Mouse (Mus musculus) left cerebral cortex, adult 2 months (tissue): ENCODE measurements around the gene Pxdn. TPM values are rescaled to one million over a fixed set of nuclear protein-coding genes. Genes with fewer than 3 reads are reported as not detected.

Experiments used
- DNase-seq, 2 experiments: peaks; one replicate each; pipeline ENCODE4 v3.0.0; 2021 to 2022; ENCODE audit warnings: low spot score in 2 of 2, mixed read lengths in 1 of 2; ENCODE audit errors: extremely low spot score in 1 of 2
- H3K27ac ChIP-seq: fragments of 200-600 bp; 2 replicates; pipeline ENCODE4 v1.8.1; 2022
- H3K4me3 ChIP-seq: fragments of 200-600 bp; 2 replicates; pipeline ENCODE4 v1.8.1; 2022
- CTCF ChIP-seq: fragments of 200-600 bp; IDR thresholded peaks from 2 replicates; pipeline ENCODE4 v1.8.1; 2022; ENCODE audit warnings: antibody characterized with exemption, mild to moderate bottlenecking, moderate library complexity
- intact Hi-C: fragments of 180-260 bp; cut with DNase I; formaldehyde crosslinking; loops from one replicate; pipeline ENCODE4 v1.15.1; 2025
- long read RNA-seq, 2 experiments: library from polyadenylated mRNA; stranded (forward); transcript quantifications; one replicate each; pipeline ENCODE4 v2.0.0; 2021; ENCODE audit warnings: borderline mapping rate in 2 of 2
- total RNA-seq, 2 experiments: library from RNA; stranded (reverse); gene quantifications; 2 replicates each; pipeline ENCODE4 v1.2.3; 2021

The Pxdn gene
- total RNA-seq: 10 to 100 TPM; 51.7 to 61.5 TPM
- long read RNA-seq, experiment 1, full-length matches to known transcripts: 5 of 23 reads
- long read RNA-seq, experiment 1, partial matches to known transcripts: 9 of 23 reads
- long read RNA-seq, experiment 1, other reads (novel, unspliced or antisense): 9 of 23 reads
- long read RNA-seq, experiment 2, full-length matches to known transcripts: 3 of 21 reads
- long read RNA-seq, experiment 2, partial matches to known transcripts: 6 of 21 reads
- long read RNA-seq, experiment 2, other reads (novel, unspliced or antisense): 12 of 21 reads

DNA sequence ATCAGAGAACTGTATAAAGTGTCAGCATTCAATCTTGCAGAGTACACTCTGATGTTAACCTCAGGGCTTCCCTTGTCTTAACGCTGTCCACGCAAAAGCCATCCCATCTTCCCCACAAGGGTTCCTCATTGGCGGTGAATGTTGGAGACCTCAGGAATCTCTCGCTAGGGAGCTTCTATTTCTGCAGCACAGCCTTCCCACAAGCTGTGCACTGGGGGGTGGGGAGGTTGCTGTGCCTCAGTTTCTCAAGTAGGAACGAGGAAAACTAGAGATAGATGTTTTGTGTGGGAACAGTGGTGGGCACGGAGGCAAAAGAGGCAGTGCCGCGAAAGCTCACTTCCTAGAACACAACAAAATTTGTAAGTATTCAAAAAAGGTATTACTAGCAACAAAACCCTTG, at the start of gene Pxdn:
Pxdn (plus strand) TSS at position 301 of the 400 bp plus-strand sequence.
- intact Hi-C loops: no loop called here
- Histone ChIP-seq H3K4me3 (peak within 1 kb of the TSS; percentile 69), H3K27ac (peak within 1 kb of the TSS; percentile 92)
- TF ChIP-seq CTCF: no peak
- DNase-seq: no peak

DNA sequence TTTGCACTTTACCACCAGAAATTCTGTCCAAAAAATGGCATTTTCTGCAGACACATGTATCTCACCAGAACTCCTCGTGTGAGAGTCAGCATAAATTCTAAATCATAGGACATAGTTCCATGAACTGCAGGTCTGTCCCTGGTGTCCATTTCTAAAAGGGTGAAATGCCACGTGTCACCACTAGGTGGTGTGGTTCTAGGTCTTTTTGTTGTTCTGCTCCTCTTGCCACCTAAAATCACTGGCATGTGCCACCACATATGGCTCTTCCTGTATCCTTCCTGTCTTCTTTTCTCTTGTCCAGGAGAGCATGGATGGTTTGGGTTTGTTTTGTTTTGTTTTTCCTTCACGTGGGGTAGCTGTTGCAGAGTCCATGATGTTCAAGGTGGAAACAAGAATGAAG, 42.7 kb upstream of the Pxdn start:
- TF ChIP-seq CTCF: peak; percentile 86
- Histone ChIP-seq H3K27ac (no peak overlapping the region), H3K4me3 (no peak overlapping the region)
- DNase-seq: peak in 1 of 2 experiments; percentile 54
- intact Hi-C loops: no loop called here

DNA sequence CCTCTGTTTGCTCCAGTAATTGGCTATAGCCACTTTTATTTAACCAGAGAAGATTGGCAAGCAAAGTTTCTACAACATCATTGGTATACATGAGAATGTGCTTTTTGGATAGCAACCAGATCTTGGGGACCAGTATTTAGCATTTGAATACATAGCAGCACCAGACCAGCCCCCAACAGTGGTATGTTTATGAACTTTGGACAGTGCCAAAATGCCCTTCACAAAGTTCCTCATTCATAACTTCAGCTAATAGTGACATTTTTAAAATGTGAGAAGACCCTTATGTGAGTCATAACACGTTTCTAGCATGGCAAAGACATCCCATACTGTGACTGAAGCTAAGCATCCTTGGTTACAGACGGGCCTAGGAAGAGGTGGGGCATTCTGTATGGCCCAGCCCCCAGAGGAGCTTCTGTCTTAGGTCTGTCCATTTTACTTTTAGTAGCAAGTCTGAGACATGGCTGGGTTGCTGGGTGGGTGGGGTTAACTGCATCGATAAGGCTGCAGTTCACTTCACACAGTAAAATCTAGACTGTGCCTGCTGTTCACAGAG, 39.8 kb upstream of the Pxdn start:
- Histone ChIP-seq H3K4me3 (no peak overlapping the region), H3K27ac (no peak overlapping the region)
- no peak for DNase-seq
- intact Hi-C loops: no loop called here
- no peak for TF ChIP-seq CTCF

GRCm38 (mm10) chr12:29904101-29904874, 33.1 kb upstream of the Pxdn start:
- peak in 1 of 2 experiments; percentile 29 for DNase-seq
- no peak for TF ChIP-seq CTCF
- Histone ChIP-seq H3K4me3 (no peak overlapping the region), H3K27ac (peak overlapping the region; percentile 56)
- intact Hi-C loops: no loop called here

DNA sequence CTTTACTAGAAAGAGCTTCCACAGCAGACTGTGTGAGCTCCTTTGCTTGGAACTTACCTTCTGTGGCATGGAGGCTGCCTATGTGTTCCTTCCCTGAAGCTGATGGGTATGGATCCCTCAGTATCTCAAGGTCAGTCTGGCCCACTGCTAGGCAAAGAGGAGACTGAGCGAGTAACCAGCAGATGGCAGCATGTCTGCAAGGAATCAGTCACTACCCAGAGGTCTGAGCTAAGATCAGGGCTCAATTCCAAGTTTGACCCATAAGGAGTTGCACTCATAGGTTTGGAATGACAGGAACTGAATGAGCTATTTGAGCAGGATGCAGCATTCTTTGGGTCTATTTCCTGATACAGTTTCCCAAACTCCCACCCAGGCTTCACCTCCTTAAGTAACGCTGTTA, 30.4 kb upstream of the Pxdn start:
- intact Hi-C loops: loop anchor here (5.0 kb wide), 1 partner anchor 135 kb away; no protein-coding TSS in a partner anchor
- no peak overlapping the region for H3K4me3 ChIP-seq
- TF ChIP-seq CTCF: peak; percentile 60
- DNase-seq: peak; percentile 47 to 49
- H3K27ac ChIP-seq: peak overlapping the region; percentile 59

GRCm38 (mm10) chr12:29916139-29916538, 21.3 kb upstream of the Pxdn start:
- no peak for DNase-seq
- intact Hi-C loops: no loop called here
- TF ChIP-seq CTCF: no peak
- no peak overlapping the region for H3K4me3 ChIP-seq
- no peak overlapping the region for H3K27ac ChIP-seq

DNA sequence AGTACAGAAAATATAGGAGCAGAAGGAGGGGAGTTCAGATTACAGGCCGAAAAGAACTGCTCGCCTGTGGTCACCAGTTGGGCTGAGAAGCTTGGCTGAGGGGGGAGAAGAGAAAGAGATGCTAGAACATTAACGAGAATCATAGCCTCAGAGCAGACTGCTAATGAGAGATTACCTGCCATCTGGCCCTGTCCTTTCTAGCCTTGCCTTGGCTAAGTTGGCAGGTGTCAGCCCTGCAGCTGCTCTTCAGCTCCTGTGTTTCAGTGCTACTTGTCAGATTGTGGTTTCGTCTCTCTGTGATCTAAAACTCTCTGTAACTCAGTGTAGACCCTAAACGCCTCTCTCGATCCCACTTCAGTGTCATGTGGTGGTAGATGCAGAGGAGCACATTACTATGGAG, 20.6 kb upstream of the Pxdn start:
- no peak for DNase-seq
- H3K4me3 ChIP-seq: no peak overlapping the region
- no peak for TF ChIP-seq CTCF
- intact Hi-C loops: no loop called here
- peak overlapping the region; percentile 40 for H3K27ac ChIP-seq

DNA sequence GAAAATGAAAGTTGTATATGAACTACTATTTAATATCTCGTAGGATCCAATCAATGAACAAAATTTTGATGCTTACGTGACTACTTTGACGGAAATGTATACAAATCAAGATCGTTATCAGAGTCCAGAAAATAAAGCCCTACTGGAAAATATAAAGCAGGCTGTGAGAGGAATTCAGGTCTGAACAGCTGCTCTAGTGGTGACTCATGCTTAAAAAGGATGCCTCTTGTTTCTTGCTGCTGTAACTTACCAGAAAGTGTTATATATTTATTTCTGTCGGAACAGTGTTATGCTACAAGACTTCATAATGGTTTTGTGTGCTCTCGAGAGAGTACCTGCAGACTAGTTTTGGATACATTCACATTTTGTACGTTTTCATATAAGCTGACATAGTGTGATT, 17.1 kb upstream of the Pxdn start:
- no peak overlapping the region for H3K4me3 ChIP-seq
- DNase-seq: no peak
- no peak for TF ChIP-seq CTCF
- peak overlapping the region; percentile 78 for H3K27ac ChIP-seq
- intact Hi-C loops: no loop called here

DNA sequence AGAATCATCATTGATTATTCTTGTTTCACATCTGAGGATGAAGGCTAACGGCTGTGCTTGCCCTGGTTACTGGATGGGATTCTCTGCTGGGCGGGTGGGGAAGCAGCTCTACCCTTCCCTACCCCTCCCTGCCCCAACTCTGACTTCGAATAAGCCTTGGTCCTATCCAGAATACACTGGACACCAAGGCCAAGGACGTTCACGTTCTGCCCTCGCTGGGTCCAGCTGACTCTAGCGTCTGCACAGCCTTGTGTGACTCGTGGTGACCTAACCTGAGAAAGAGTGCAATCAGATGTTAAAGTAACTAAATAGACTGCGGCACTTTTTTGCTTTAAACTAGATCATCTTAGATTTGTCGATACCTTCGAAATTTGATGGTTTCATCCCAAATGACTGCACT, 15.9 kb upstream of the Pxdn start:
- no peak overlapping the region for H3K27ac ChIP-seq
- H3K4me3 ChIP-seq: no peak overlapping the region
- DNase-seq: no peak
- no peak for TF ChIP-seq CTCF
- intact Hi-C loops: no loop called here

GRCm38 (mm10) chr12:29926896-29927295, 10.5 kb upstream of the Pxdn start:
- peak; percentile 52 to 56 for DNase-seq

GRCm38 (mm10) chr12:29930591-29930990, 6.8 kb upstream of the Pxdn start:
- no peak for DNase-seq
- Histone ChIP-seq H3K4me3 (no peak overlapping the region), H3K27ac (no peak overlapping the region; the same call in 1 of the 2 replicates)
- intact Hi-C loops: no loop called here
- no peak for TF ChIP-seq CTCF

More at GRCm38 (mm10) chr12:29926896-29927295, 10.5 kb upstream of the Pxdn start:
- no peak overlapping the region for H3K4me3 ChIP-seq
- TF ChIP-seq CTCF: peak; percentile 74
- intact Hi-C loops: loop anchor here (1.0 to 5.0 kb wide), 2 partner anchors 112 to 445 kb away; partner anchors contain the start of gene Sntg2
- H3K27ac ChIP-seq: no peak overlapping the region

- H3K27ac ChIP-seq: peak overlapping the region; percentile 86; the same call in 1 of the 2 replicates
- intact Hi-C loops: no loop called here
- DNase-seq: no peak
- TF ChIP-seq CTCF: no peak
- no peak overlapping the region for H3K4me3 ChIP-seq
Observed at GRCm38 (mm10) chr12:29932951-29933350, 4.5 kb upstream of the Pxdn start.
